Mouse (Mus musculus): ENCODE measurements around the gene Rftn2.

DNA sequence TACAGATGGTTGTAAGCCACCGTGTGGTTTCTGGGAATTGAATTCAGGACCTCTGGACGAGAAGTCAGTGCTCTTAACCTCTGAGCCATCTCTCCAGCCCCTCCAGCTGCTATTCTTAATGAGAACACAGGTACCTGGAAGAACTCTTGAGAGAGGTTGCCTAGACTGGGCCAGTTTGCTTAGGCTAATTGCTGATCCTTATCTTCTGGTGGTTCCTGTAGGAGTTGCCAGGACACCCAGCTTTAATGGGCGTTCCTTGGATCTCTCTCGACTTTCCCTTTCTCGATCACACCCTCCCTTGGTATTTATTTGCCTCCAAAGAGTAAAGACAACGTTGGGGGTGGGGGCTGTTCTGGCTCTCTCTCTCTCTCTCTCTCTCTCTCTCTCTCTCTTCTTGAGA is 13.1 kb downstream of the Rftn2 start:
- no peak for TF ChIP-seq GATA1 (IDR thresholded peaks at IDR 0.05; ENCODE audit: borderline replicate concordance, low read length)
- no peak for TF ChIP-seq FLI1 (IDR thresholded peaks at IDR 0.05; ENCODE audit: low read length)
